Mouse (Mus musculus): ENCODE data around the gene Mdm1. TPM values are rescaled to one million over a fixed set of nuclear protein-coding genes. Genes with fewer than 3 reads are reported as not detected.
A peak's percentile ranks its signal among the peaks of the same experiment; 100 is the strongest.

The Mdm1 gene
- polyA plus RNA-seq, 1 experiment from 2014 or later = 17.5 TPM

DNA sequence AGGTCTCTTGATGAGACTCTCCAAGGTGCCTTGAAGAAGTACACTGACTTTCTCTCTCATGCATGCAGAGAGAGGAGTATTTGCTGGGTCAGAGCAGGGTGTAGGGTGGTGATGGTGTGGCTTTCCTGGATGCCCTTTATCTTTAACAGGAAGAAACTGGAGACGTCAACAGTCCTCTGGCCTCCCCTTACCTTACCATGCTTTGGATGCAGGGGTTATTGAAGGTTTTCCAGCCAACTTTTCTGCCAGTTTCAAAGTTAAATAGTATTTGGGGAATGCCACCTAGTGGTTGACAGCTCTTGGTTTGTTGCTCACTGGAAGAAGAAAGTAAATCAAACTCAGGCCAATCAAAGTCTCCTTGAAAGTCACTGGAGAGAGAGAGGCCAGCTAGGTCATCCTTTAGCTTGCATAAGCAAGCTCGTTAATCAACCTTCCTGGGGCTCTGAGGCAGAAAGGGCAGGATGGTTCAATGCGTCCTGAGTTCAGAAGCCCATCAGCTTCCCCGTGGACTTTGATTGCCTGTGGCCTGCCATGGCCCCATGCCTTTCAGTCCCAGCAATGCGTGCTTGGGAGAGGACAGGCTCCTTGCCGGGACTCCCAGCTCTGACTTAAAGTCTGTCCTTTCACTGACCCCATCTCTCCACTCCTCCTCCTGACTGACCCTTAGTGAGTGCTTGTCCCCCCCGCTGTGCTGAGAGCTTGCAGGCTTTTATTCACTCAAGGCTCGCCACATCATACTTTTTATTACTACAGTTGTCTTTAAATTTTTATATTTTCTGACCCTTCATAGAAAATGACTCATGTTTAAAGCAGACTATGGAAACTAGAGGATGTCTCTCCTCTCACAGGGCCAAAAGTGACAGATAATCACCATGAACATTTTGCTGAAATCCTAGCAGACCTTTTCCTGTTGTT lies 31.3 kb upstream of the Mdm1 start:
- Histone ChIP-seq H3K4me2 (no peak overlapping the region), H3K36me3 (no peaks in the 10 kb centered on the region), H3K4me3 (replicated peaks) (no peak overlapping the region), H3K27ac (no peak overlapping the region), H3K27me3 (replicated peaks) (no peaks in the 10 kb centered on the region), H3K9ac (no peak overlapping the region), H3K9me3 (no peaks in the 10 kb centered on the region), H3K4me1 (0 out of 2 replicates have a peak, but pooled peaks cover 5% of the 10 kb centered on the region)
- no peak for ATAC-seq (ENCODE audit: insufficient read depth, low FRiP score, low read depth)
- 20% methylated on average over 8 of the region's 8 CpGs for WGBS

GRCm38 (mm10) chr10:118110921-118111301 lies 30.7 kb upstream of the Mdm1 start:
- H3K4me3 ChIP-seq (replicated peaks) = no peak overlapping the region
- H3K4me2 ChIP-seq = no peak overlapping the region
- no peaks in the 10 kb centered on the region for H3K9me3 ChIP-seq
- 57% methylated on average over 7 of the region's 7 CpGs for WGBS
- H3K36me3 ChIP-seq = no peaks in the 10 kb centered on the region
- no peak for ATAC-seq (ENCODE audit: insufficient read depth, low FRiP score, low read depth)
- H3K27me3 ChIP-seq (replicated peaks) = no peaks in the 10 kb centered on the region
- 0 out of 2 replicates have a peak, but pooled peaks cover 5% of the 10 kb centered on the region for H3K4me1 ChIP-seq
- no peak overlapping the region for H3K9ac ChIP-seq
- no peak overlapping the region for H3K27ac ChIP-seq

GRCm38 (mm10) chr10:118111621-118112020 lies 30.0 kb upstream of the Mdm1 start:
- no peak for ATAC-seq (ENCODE audit: insufficient read depth, low FRiP score, low read depth)
- H3K4me2 ChIP-seq = no peak overlapping the region

GRCm38 (mm10) chr10:118112294-118112893 lies 29.2 kb upstream of the Mdm1 start:
- Histone ChIP-seq H3K36me3 (no peaks in the 10 kb centered on the region), H3K4me1 (0 out of 2 replicates have a peak, but pooled peaks cover 5% of the 10 kb centered on the region), H3K9ac (no peak overlapping the region), H3K27me3 (replicated peaks) (no peaks in the 10 kb centered on the region), H3K27ac (no peak overlapping the region), H3K4me2 (no peak overlapping the region), H3K4me3 (replicated peaks) (no peak overlapping the region), H3K9me3 (no peaks in the 10 kb centered on the region)
- 48% methylated on average over 11 of the region's 11 CpGs for WGBS
- ATAC-seq (ENCODE audit: insufficient read depth, low FRiP score, low read depth) = no peak

More at GRCm38 (mm10) chr10:118111621-118112020, 30.0 kb upstream of the Mdm1 start:
- no peaks in the 10 kb centered on the region for H3K36me3 ChIP-seq
- H3K27me3 ChIP-seq (replicated peaks) = no peaks in the 10 kb centered on the region
- no peaks in the 10 kb centered on the region for H3K9me3 ChIP-seq
- no peak overlapping the region for H3K27ac ChIP-seq
- 22% methylated on average over 7 of the region's 7 CpGs for WGBS
- no peak overlapping the region for H3K9ac ChIP-seq
- H3K4me1 ChIP-seq = 0 out of 2 replicates have a peak, but pooled peaks cover 5% of the 10 kb centered on the region
- H3K4me3 ChIP-seq (replicated peaks) = no peak overlapping the region

GRCm38 (mm10) chr10:118113256-118113682 lies 28.3 kb upstream of the Mdm1 start:
- no peak overlapping the region for H3K4me3 ChIP-seq (replicated peaks)
- no peak for ATAC-seq (ENCODE audit: insufficient read depth, low FRiP score, low read depth)
- H3K27ac ChIP-seq = no peak overlapping the region
- H3K36me3 ChIP-seq = no peaks in the 10 kb centered on the region
- H3K27me3 ChIP-seq (replicated peaks) = no peaks in the 10 kb centered on the region
- H3K4me1 ChIP-seq = 0 out of 2 replicates have a peak, but pooled peaks cover 5% of the 10 kb centered on the region
- H3K9ac ChIP-seq = no peak overlapping the region
- H3K4me2 ChIP-seq = no peak overlapping the region
- no peaks in the 10 kb centered on the region for H3K9me3 ChIP-seq
- 55% methylated on average over 9 of the region's 9 CpGs for WGBS

- no peak for ATAC-seq (ENCODE audit: insufficient read depth, low FRiP score, low read depth)
- Histone ChIP-seq H3K36me3 (no peaks in the 10 kb centered on the region), H3K4me3 (replicated peaks) (no peak overlapping the region), H3K4me1 (0 out of 2 replicates have a peak, but pooled peaks cover 5% of the 10 kb centered on the region), H3K9ac (no peak overlapping the region), H3K27me3 (replicated peaks) (no peaks in the 10 kb centered on the region), H3K4me2 (no peak overlapping the region), H3K9me3 (no peaks in the 10 kb centered on the region), H3K27ac (no peak overlapping the region)
- WGBS = 89% methylated on average over 1 of the region's 1 CpGs
Observed at GRCm38 (mm10) chr10:118114271-118114670, 27.3 kb upstream of the Mdm1 start.

GRCm38 (mm10) chr10:118116456-118116855 lies 25.2 kb upstream of the Mdm1 start:
- no peaks in the 10 kb centered on the region for H3K36me3 ChIP-seq
- no peak overlapping the region for H3K9ac ChIP-seq
- H3K9me3 ChIP-seq = no peaks in the 10 kb centered on the region
- no peaks in the 10 kb centered on the region for H3K27me3 ChIP-seq (replicated peaks)
- H3K4me1 ChIP-seq = no peaks in the 10 kb centered on the region
- no peak overlapping the region for H3K27ac ChIP-seq
- no peak for ATAC-seq (ENCODE audit: insufficient read depth, low FRiP score, low read depth)
- H3K4me2 ChIP-seq = no peak overlapping the region
- WGBS = 93% methylated on average over 2 of the region's 2 CpGs
- no peak overlapping the region for H3K4me3 ChIP-seq (replicated peaks)

DNA sequence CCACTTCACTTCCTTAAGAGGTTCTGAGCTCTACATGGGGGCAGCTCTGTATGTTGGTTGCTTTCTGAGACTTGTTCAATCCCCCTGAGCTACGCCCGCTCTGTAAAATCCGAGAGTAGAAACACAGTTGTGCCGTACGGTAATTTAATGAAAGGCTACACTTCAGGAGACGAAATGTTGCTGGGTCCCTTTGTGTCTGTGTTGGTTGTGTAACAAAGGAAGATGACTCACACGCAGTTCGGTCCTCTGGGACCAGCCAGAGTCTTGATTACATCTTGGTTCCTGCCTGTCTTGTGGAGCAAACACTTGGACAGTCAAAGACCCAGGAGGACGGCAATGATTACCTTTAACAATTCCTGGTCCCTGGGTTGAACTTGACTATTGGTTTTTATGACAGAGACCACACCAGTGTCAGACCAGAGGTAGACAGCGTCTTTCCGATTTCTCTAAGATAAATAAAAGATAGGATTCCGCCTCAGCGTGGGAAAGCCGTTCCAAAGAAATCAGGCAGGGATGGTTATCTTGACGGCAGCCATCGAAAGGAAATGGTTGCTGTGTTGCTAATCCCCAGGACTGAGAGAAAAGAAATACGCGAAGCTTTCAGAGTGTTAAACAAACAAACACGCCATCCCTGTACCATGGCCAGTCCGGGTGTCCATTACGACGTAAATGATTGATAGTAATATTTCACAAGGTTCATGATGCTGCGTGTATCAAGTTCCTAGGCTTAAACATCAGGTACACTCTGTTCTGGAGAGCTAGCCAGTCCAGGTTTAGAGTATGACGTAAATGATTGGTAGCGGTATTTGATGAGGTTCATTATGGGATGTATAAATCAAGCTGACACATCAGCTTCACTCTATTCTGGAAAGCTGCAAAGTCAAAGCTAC lies 20.3 kb upstream of the Mdm1 start:
- Histone ChIP-seq H3K4me2 (peak overlapping the region; percentile 8; the same call in 1 of the 2 replicates), H3K27me3 (replicated peaks) (no peaks in the 10 kb centered on the region), H3K9ac (no peak overlapping the region), H3K36me3 (no peaks in the 10 kb centered on the region), H3K4me1 (no peaks in the 10 kb centered on the region), H3K4me3 (replicated peaks) (no peak overlapping the region), H3K27ac (no peak overlapping the region), H3K9me3 (no peaks in the 10 kb centered on the region)
- WGBS = 40% methylated on average over 25 of the region's 25 CpGs
- ATAC-seq (ENCODE audit: insufficient read depth, low FRiP score, low read depth) = no peak

- Histone ChIP-seq H3K9me3 (no peaks in the 10 kb centered on the region), H3K27me3 (replicated peaks) (no peaks in the 10 kb centered on the region), H3K27ac (no peak overlapping the region), H3K36me3 (no peaks in the 10 kb centered on the region), H3K4me2 (0 out of 2 replicates have a peak overlapping the region, but pooled peaks have one; percentile 8), H3K4me3 (replicated peaks) (no peak overlapping the region), H3K4me1 (no peaks in the 10 kb centered on the region), H3K9ac (no peak overlapping the region)
- 33% methylated on average over 13 of the region's 13 CpGs for WGBS
- no peak for ATAC-seq (ENCODE audit: insufficient read depth, low FRiP score, low read depth)
Observed at GRCm38 (mm10) chr10:118121937-118122285, 19.7 kb upstream of the Mdm1 start.

GRCm38 (mm10) chr10:118122441-118123162 lies 19.0 kb upstream of the Mdm1 start:
- WGBS = 89% methylated on average over 11 of the region's 11 CpGs
- H3K27me3 ChIP-seq (replicated peaks) = no peaks in the 10 kb centered on the region
- H3K4me1 ChIP-seq = no peaks in the 10 kb centered on the region
- no peak overlapping the region for H3K4me2 ChIP-seq
- no peak for ATAC-seq (ENCODE audit: insufficient read depth, low FRiP score, low read depth)
- no peaks in the 10 kb centered on the region for H3K9me3 ChIP-seq
- no peaks in the 10 kb centered on the region for H3K36me3 ChIP-seq
- no peak overlapping the region for H3K27ac ChIP-seq
- no peak overlapping the region for H3K4me3 ChIP-seq (replicated peaks)
- no peak overlapping the region for H3K9ac ChIP-seq

GRCm38 (mm10) chr10:118125236-118125635 lies 16.4 kb upstream of the Mdm1 start:
- Histone ChIP-seq H3K27me3 (replicated peaks) (0 out of 2 replicates have a peak, but pooled peaks cover 2% of the 10 kb centered on the region), H3K27ac (no peak overlapping the region), H3K4me3 (replicated peaks) (no peak overlapping the region), H3K4me2 (no peak overlapping the region), H3K36me3 (no peaks in the 10 kb centered on the region), H3K9me3 (no peaks in the 10 kb centered on the region), H3K4me1 (no peaks in the 10 kb centered on the region), H3K9ac (no peak overlapping the region)
- no peak for ATAC-seq (ENCODE audit: insufficient read depth, low FRiP score, low read depth)
- WGBS = 95% methylated on average over 7 of the region's 7 CpGs
